Mouse (Mus musculus) lung, embryonic 16.5 days (tissue): ENCODE results near the gene Syce3. TPM values are rescaled to one million over a fixed set of nuclear protein-coding genes. Genes with fewer than 3 reads are reported as not detected.

ENCODE experiments used
- ATAC-seq: fragments of 200-750 bp; cut with Nextera tagmentation; 2 replicates; pipeline ENCODE4 v1.8.0; 2017; ENCODE audit warnings: low read depth, mild to moderate bottlenecking, moderate library complexity
- H3K27ac ChIP-seq: fragments of 300-500 bp; sonication (generic); 2 replicates; pipeline ENCODE4 v1.5.1; 2014; ENCODE audit warnings: mild to moderate bottlenecking, control low read depth, low read length
- H3K27me3 ChIP-seq: fragments of 300-500 bp; sonication (generic); 2 replicates; pipeline ENCODE4 v1.6.1; 2014; ENCODE audit warnings: low read depth, low read length, mixed read lengths; ENCODE audit not compliant: control insufficient read depth, insufficient read depth
- H3K36me3 ChIP-seq: fragments of 300-500 bp; sonication (generic); 2 replicates; pipeline ENCODE4 v1.6.1; 2014; ENCODE audit warnings: low read length; ENCODE audit not compliant: control insufficient read depth, insufficient read depth
- H3K4me1 ChIP-seq: fragments of 300-500 bp; sonication (generic); replicated peaks from 2 replicates; pipeline ENCODE4 v1.6.1; 2014; ENCODE audit warnings: low read length, mixed read lengths; ENCODE audit not compliant: control insufficient read depth, insufficient read depth
- H3K4me2 ChIP-seq: fragments of 300-500 bp; sonication (generic); 2 replicates; pipeline ENCODE4 v1.6.1; 2014; ENCODE audit warnings: low read depth, low read length, control low read depth
- H3K4me3 ChIP-seq: fragments of 300-500 bp; sonication (generic); 2 replicates; pipeline ENCODE4 v1.5.1; 2014; ENCODE audit warnings: mild to moderate bottlenecking, low read length, control low read depth
- H3K9ac ChIP-seq: fragments of 300-500 bp; sonication (generic); 2 replicates; pipeline ENCODE4 v1.6.1; 2014; ENCODE audit warnings: low read length, control low read depth
- H3K9me3 ChIP-seq: fragments of 300-500 bp; sonication (generic); 2 replicates; pipeline ENCODE4 v1.6.1; 2016; ENCODE audit warnings: low read length; ENCODE audit not compliant: control insufficient read depth
- WGBS: fragments of 180-500 bp; shearing (Covaris S2); extraction: QIAGEN DNeasy Blood & Tissue Kit; methylation state at CpG from one replicate; pipeline ENCODE4 v1.1.7; 2014; 5-methylcytosine and 5-hydroxymethylcytosine counted together
- polyA plus RNA-seq: library from polyadenylated mRNA; unstranded; fragments of >200 nt; fragmentation: Nextera tagmentation; extraction: Ambion mirVana; gene quantifications from 2 replicates; pipeline ENCODE4 v1.2.1, GENCODE M21; 2015

The Syce3 gene
- polyA plus RNA-seq, 1 experiment from 2014 or later, result not detected

DNA sequence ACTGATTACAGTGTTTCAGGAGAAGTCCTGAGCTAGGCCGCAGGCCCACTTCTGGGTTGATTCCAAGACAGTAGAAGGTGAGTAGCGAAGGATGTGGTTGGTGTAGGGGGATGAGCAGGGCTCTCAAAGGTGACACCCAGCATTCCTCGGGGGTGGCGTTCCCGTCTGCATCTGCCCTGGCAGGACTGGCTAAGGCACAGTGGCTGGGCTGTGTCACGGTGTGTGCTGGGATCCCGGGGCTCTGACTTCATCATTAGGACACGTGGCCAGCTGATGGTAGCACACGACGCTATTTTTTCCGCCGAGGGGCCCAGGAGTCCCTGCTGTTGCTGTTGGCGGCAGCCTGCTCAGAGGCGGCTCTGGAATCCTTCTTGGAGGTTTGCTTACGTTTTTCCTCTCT lies 59.0 kb downstream of the Syce3 start:
- 83% methylated on average over 15 of the region's 15 CpGs for WGBS
- Histone ChIP-seq H3K4me2 (no peak overlapping the region), H3K27me3 (no peaks in the 10 kb centered on the region), H3K4me1 (peaks cover 6% of the 10 kb centered on the region), H3K9me3 (no peaks in the 10 kb centered on the region), H3K4me3 (no peak overlapping the region), H3K27ac (no peak overlapping the region), H3K36me3 (peaks cover 31% of the 10 kb centered on the region), H3K9ac (no peak overlapping the region)
- ATAC-seq, result no peak

DNA sequence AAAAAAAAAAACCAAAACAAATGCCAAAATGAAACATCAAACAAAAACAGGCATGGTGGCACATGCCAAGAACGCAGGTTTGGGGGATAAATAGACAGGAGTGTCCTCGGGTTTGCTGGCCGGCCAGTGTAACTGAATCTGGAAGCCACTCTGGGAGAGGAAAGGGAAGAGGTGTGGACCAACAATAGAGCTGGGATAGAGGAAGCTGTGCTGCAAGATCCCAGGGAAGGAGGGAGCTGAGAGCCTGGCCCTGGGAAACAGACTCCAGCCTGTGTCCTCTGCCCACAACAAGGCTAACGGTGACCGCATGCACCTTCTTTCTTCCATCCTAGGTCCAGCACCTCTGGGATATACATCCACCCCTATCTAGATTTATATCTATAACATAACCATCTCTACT lies 59.9 kb downstream of the Syce3 start:
- WGBS, result 70% methylated on average over 5 of the region's 5 CpGs
- H3K4me2 ChIP-seq, result no peak overlapping the region
- peaks cover 6% of the 10 kb centered on the region for H3K4me1 ChIP-seq
- H3K36me3 ChIP-seq, result peaks cover 31% of the 10 kb centered on the region
- no peak overlapping the region for H3K27ac ChIP-seq
- no peaks in the 10 kb centered on the region for H3K9me3 ChIP-seq
- no peak for ATAC-seq
- H3K9ac ChIP-seq, result no peak overlapping the region
- no peaks in the 10 kb centered on the region for H3K27me3 ChIP-seq
- no peak overlapping the region for H3K4me3 ChIP-seq

DNA sequence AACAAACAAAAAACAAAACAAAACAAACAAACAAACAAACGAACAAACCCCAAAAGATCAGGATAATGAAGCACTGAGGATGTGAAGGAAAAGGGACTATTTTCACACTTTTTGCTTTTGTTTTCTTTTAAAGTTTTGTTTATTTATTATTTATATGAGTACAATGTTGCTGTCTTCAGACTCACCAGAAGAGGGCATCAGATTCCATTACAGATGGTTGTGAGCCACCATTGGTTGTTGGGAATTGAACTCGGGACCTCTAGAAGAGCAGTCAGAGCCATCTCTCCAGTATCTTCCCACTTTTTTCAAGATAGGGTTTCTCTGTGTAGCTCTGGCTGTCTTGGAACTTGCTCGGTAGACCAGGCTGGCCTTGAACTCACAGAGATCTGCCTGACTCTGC lies 67.0 kb downstream of the Syce3 start:
- H3K36me3 ChIP-seq, result no peaks in the 10 kb centered on the region

DNA sequence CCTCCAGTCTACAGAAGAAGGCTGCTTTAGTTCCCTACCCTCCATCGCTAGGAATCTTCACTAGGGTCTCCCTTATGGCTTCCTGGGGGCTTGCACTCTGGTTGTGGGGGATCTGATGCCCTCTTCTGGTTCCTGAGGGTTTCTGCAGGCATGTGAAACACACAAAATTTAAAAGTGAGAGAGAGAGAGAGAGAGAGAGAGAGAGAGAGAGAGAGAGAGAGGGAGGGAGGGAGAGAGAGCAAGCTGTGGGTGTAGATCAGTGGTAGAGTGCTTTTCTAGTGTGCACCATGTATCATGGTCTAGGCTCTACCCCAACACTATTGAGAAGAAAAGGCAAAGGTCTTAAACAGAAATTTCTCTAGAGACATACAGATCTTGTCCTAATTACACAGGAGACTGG lies 68.6 kb downstream of the Syce3 start:
- Histone ChIP-seq H3K36me3 (no peaks in the 10 kb centered on the region), H3K9me3 (no peaks in the 10 kb centered on the region), H3K27me3 (no peaks in the 10 kb centered on the region), H3K4me3 (no peak overlapping the region), H3K9ac (no peak overlapping the region), H3K27ac (no peak overlapping the region), H3K4me2 (no peak overlapping the region), H3K4me1 (no peaks in the 10 kb centered on the region)
- WGBS, result 45% methylated on average over 1 of the region's 1 CpGs
- no peak for ATAC-seq

More for the DNA sequence above, 67.0 kb downstream of the Syce3 start:
- no peak for ATAC-seq
- Histone ChIP-seq H3K4me2 (no peak overlapping the region), H3K27ac (no peak overlapping the region), H3K9me3 (no peaks in the 10 kb centered on the region), H3K27me3 (no peaks in the 10 kb centered on the region), H3K4me1 (no peaks in the 10 kb centered on the region), H3K9ac (no peak overlapping the region), H3K4me3 (no peak overlapping the region)
- 74% methylated on average over 3 of the region's 3 CpGs for WGBS

Other genes with a start within 250 kb of the Syce3 start
- gene Plxnb2, start 229.7 kb downstream of the Syce3 start, polyA plus RNA-seq, result 134 and 139 TPM in 2 replicates
- 12.2 and 12.5 TPM in 2 replicates for gene Dennd6b, start 214.0 kb downstream of the Syce3 start, polyA plus RNA-seq
- gene Ppp6r2, start 198.9 kb downstream of the Syce3 start, polyA plus RNA-seq, result 25.7 and 26.4 TPM in 2 replicates
- 42.2 and 50.5 TPM in 2 replicates for gene Sbf1, start 95.2 kb downstream of the Syce3 start, polyA plus RNA-seq
- gene Adm2, start 87.8 kb downstream of the Syce3 start, polyA plus RNA-seq, result 0.64 and 1.0 TPM in 2 replicates
- gene Miox, start 76.1 kb downstream of the Syce3 start, polyA plus RNA-seq, result not detected in 2 replicates
- gene Lmf2, start 54.8 kb downstream of the Syce3 start, polyA plus RNA-seq, result 79.0 and 83.6 TPM in 2 replicates
- gene Ncaph2, start 54.8 kb downstream of the Syce3 start, polyA plus RNA-seq, result 158 and 172 TPM in 2 replicates
- 3.4 and 7.7 TPM in 2 replicates for gene Sco2, start 36.7 kb downstream of the Syce3 start, polyA plus RNA-seq
- 1.5 and 1.6 TPM in 2 replicates for gene Tymp, start 33.5 kb downstream of the Syce3 start, polyA plus RNA-seq
- 9.6 and 16.1 TPM in 2 replicates for gene Odf3b, start 31.2 kb downstream of the Syce3 start, polyA plus RNA-seq
- gene Klhdc7b, start 25.6 kb downstream of the Syce3 start, polyA plus RNA-seq, result 0.04 TPM in 1 of 2 replicates, not detected in the other
- 4.7 and 5.7 TPM in 2 replicates for gene Cpt1b, start 15.4 kb upstream of the Syce3 start, polyA plus RNA-seq
- 2.6 and 2.9 TPM in 2 replicates for gene C730034F03Rik, start 19.1 kb upstream of the Syce3 start, polyA plus RNA-seq
- not detected in 2 replicates for gene Gm44502, start 19.2 kb upstream of the Syce3 start, polyA plus RNA-seq
- 58.4 and 60.4 TPM in 2 replicates for gene Chkb, start 19.4 kb upstream of the Syce3 start, polyA plus RNA-seq
- 0.50 and 0.74 TPM in 2 replicates for gene Mapk8ip2, start 43.4 kb upstream of the Syce3 start, polyA plus RNA-seq
- 22.1 and 27.0 TPM in 2 replicates for gene Arsa, start 66.9 kb upstream of the Syce3 start, polyA plus RNA-seq
- gene Shank3, start 89.1 kb upstream of the Syce3 start, polyA plus RNA-seq, result 2.3 and 2.5 TPM in 2 replicates
- 0.14 and 0.20 TPM in 2 replicates for gene Acr, start 157.8 kb upstream of the Syce3 start, polyA plus RNA-seq
- 51.3 and 52.8 TPM in 2 replicates for gene Rabl2, start 181.4 kb upstream of the Syce3 start, polyA plus RNA-seq